Mouse (Mus musculus) induced T-regulatory cell, adult 2 months (primary cell): Measurements from ENCODE around the gene Mcl1.
A peak's percentile ranks its signal among the peaks of the same experiment; 100 is the strongest.
"Not testable (repeated sequence)": the region's sequence is repeated elsewhere in the genome, so short reads cannot be mapped to it uniquely, and the experiment has no call there.

Experiments used
- DNase-seq: peaks from one replicate; pipeline ENCODE4 v3.0.0-alpha.2; 2012; ENCODE audit warnings: low read depth

Mcl1 gene

DNA sequence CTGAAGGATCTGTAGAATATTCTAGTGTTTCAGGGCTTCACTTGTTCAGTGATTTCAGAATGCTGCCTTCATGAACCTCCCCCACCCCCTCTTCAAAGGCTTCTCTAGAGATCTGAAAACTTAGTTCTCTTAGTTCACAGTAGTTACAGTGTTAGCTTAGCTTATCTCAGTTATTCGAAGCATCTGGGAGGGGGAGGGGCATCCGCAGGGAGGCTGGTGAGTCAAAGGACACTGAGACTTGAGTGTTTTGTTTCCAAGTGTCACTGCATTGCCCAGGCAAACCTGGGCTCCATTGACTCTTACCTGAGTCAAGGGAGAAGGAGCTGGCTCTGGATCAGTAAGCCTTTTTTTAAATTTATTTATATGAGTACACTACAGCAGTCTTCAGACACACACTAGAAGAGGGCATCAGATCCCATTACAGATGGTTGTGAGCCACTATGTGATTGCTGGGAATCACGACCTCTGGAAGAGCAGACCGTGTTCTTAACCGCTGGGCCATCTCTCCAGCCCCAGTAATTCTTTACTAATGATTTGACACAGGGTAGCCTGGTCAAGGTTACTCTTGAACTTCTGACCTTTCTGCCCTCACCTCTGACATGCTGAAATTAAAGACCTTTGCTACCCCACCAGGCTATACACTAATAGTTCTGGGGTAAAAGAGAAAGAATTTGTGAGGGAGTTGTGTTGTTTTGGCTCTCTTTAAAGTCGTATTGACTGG is 7.7 kb downstream of the Mcl1 start:
- peak; percentile 91 for DNase-seq

DNA sequence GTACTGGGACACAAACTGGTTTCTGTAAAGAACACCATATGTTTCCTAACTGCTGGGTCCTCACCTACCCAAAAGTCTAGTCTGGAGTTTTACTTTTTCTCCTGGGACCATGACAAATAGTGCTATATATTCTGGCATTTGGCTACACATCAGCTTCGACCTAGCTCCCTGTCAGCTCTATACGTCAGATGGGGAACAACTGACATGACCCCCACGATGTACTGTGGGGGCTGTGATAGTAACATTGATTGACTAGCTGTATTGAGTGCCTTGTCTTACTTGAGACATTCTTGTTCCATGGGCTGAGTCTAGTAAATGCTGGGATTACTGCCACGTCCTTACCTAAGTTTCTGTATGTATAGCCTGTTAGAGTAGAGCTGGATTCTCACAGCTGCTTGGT is 8.9 kb downstream of the Mcl1 start:
- DNase-seq = peak; percentile 53

DNA sequence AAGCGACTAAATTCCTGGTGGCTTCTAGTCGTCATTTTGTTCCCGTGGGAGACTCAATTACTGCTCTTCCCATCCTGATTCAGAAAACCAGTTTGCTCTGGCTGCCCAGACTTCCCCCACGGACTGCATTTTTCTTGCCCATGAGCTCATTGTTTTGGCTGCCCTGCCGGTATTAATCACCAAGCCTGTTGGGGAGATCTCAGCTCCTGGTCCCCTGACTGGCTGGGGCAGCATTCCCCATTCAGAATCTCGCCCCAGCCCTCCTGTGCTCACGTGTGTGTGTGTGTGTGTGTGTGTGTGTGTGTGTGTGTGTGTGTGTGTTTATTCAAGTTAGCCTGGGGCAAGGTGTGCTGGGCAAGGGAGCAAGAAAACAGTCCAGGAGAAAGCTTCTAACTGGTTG is 9.4 kb downstream of the Mcl1 start:
- peak; percentile 58 for DNase-seq

DNA sequence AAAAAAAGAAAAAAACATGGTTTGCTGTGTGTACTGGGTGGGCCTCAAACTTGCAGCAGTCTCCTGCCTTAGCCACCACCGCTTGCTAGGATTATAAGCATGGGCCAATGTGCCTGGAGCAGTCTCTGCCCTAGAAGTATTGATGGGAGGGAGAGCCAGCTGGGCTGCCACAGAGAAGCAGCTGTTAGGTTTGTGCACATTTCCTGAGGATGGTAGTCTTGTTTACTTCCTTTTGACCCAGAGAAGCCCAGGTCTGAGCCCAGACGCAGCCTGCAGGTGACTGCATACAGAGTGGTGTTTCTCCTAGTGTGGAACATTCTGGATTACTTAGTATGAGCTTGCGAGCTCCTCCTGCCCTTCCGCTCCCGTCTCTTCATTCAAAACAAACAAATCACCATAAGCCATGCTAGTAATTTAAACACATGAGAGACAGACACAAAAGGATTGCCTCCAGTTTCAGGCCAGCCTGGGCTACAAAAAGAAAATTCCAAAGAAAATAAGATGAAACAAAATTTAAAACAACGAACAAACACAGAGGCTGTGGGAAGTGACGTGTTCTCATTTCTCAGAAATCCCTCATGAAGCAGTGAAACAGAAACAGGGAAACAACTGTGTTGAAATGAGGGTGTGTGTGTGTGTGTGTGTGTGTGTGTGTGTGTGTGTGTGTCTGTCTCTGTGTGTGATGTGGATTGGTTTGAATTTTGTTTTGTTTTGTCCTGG is 10.2 kb downstream of the Mcl1 start:
- peak; percentile 89 for DNase-seq

DNA sequence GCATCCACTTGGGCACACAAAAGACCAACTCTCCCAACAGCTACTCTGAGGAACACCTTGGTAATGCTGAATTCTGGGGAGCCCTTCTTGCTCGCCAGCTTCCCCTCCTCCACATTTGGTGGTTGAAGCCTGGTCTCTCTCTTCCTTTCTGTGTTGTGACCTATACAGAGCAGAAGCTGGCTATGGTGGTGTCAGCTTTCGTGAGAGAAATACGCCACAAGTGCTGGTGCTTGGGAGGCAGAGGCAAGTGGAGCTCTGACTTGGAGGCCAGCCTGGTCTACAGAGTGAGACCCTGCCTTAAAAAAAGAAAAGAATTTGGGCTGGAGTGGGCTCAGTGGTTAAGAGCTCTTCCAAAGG is 10.7 kb downstream of the Mcl1 start:
- DNase-seq = no peak

DNA sequence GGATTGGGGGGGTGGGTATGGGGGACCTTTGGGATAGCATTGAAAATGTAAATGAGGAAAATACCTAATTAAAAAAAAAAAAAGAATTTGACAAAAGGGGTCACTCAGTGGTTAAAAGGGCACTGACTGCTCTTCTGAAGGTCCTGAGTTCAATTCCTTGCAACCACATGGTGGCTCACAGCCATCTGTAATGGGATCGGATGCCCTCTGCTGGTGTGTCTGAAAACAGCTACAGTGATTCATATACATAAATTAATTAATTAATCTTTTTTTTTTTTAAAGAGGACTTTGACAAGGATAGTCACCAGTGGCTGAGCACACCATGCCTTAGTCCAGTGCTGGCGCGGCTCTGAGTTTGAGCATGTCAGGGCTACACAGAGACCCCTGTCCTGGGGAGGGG is 11.8 kb downstream of the Mcl1 start:
- DNase-seq = not testable (repeated sequence)

DNA sequence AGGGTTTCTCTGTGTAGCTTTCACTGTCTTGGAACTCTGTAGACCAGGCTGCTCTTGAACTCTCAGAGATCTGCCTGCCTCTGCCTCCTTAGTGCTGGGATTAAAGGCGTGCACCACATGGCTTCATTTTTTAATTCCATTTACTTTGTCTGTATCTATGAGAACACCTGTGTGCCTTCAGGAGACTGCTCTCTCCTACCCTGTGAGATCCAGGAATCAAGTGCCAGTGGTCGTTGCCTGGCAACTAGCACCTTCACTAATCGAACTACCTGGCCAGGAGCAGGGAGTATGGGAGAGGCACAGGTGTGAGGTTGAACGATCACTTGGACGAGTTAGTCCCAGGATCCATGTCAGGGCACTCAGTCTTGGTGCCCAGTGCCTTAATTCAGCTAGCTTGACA is 12.6 kb downstream of the Mcl1 start:
- no peak for DNase-seq

DNA sequence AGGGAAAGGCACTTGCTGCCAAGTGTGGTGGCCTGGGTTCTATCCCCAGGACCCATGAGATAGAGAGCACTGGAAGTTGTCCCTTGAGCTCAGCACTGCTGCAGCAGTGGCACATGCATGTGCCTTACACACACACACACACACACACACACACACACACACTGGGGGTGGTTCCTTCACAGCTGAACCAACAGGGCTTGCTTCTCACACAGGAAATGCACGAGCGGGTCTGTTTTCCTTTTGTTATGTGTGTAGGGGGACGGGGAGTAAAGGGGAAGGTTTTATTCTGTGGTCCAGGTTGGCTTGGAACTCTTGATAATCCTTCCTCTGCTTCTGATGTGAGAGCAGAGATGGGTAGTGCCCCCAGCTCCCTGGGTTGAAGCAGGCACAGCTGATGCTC is 13.9 kb downstream of the Mcl1 start:
- peak; percentile 90 for DNase-seq

DNA sequence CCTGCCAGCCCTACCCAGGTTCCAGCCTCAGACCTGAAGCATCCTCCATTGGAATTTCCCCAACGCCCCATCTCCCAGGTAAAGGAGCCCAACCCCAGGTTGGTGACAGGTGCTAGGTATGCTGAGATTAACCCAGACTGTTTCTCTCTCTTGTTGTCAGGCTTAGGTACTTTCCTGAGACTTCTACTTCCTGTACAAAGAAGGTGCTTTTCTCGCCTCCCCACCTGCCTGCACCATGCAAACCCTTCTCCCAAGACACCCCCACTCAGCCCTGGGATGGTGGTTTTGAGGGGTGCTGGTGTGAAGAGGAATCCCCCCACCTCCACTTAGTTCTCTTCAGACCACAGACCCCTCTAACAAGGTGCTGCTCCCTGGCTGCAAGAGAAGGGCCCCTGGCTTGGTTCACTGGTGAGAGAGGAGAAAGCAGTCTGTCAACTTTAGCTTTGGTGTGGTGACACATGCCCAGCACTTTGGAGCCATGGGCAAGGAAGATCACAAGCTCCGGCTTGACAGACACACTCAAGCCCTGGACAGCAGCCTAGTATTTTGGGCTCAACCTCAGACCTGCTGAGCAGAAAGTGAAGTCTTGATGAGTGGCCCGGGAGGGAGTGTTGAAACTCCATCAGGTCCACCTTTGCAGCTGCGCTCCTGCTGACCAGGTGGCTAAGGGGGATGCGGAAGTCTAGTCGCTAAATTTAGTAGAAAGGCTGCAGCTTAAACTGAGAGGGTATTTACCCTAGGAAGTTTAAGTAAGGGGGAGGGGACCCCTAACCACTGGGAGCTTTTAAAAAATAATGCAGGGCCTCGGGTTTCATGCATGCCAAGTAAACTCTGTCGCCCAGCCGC is 14.5 kb downstream of the Mcl1 start:
- DNase-seq = peak; percentile 93

DNA sequence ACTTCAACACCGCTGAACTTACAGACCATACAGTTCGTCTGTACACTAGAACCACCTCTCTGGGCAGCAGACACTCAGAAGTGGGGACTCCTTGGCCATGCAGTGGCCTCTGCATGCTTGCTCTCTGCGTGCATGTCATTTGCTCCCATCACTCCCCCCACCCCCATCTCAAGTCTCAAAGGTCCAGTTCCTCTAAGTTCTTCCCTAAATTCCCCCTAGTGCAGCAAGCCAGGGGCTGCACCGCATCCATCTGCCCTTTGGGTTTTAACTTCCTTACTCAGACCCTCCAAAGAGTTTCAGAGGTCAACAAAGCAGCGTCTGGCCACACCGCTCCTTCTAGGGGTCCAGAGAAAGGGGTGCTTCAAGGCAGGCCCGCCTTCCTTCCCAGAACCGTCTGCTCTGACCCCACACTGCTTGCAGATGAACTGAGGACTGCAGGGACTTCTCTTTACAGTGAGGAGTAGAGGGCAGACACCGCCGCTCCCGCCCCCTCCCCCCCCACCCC is 15.2 kb downstream of the Mcl1 start:
- no peak for DNase-seq

DNA sequence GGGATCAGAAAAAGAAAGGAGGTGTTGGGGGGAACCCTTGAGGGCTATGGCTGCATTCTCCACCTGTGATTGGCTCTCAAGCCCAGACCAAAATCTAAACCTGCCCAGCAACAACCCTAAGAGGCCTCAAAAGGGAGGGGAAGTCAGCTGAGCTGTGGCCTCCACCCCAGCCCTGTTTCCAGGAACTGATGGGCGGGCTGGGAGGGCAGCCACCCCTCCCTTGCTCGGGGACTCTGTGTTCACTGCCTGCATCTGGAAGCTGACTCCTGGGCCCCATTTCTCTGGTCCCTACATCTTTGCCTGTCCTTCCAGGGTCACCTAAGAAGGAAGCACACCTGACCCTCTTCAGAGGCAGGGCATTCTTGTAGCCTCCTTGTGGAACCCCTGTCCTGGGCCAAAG is 15.6 kb downstream of the Mcl1 start:
- DNase-seq = peak; percentile 96

DNA sequence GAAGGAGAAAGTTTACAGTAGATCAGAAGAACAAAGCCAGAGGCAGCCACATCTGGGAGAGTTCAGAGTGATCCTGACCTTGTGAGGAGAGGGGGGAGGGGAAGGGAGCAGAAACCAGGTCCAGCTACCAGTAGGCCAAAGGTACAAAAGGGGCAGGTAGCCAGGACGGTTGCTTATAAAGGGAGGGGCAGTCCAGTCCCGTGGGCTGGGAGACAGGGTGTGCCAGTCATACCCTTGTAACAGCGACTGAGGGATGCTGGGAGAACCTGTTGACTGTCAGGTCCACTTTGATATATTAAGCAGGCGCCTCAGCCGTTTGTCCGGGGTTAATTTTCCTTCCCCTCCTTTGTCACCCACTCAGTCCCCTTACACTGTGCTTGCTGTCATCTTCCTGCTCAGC is 16.2 kb downstream of the Mcl1 start:
- peak; percentile 72 for DNase-seq

DNA sequence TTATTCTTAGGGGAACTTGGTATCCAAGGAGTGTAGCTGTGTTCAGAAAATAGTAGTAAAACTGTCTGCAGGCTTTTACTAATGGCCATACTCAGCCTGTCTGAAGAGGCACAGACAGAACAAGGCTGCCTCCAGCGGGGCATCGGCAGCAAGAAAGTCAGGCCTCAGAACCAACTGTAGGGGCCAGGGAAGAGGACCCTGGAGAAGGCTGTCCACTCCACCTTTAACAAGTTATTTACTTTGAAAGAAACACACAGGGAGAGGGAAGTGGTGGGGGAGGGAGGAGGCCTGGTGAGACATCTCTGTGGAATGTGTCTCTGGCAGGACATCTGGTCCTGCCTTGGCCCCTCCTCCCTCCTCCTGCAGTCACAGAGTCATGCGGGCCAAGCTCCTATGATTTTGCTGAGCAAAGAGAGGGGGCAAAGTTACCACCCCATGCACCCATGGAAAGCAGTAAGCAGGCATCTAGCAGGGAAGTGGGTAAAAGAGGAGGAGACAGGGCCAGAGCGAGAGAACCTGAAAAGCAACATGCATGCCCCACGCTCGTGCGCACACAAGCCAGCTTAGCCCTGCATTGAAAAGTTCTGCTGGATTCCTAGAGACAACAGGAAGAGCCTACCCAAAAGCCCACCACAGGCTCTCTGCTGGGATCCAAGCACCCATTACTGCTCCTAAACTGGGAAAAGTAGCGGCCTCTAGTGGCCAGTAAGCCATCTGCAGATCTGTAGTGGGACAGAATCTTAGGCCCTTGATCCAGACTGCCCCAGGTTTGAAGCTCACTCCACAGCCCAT is 16.9 kb downstream of the Mcl1 start:
- DNase-seq = peak; percentile 85

DNA sequence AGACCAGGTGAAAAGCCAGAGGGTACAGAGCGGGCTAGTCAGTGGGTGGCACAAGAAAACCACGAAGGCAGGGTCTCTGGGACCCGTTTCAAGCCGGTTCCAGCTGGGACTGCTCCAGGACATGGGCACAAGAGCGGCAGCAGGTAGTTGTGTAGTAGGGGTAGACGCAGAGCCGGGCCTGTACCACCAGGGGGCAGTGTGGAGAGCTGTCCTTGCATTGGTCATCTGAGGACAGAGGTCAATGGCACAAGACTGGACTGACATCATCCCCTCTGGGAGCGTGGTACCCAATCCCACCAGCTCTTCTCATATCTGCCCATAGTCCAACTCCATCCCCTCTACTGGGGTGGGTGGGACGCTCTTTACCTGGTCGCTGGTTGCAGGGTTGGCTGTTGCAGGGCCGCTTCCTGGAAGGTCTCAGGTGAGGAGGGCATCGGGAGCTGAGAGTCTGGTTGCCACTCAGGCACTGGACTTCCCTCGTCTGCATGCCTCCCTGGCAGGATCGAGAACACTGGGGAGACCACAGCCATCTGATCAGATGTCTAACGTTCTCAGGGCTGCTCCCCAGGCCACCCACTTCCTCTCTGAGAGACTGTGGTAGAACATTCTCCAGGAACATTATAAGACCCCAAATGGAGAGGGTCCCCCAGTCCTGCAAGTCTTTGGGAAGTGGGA is 18.3 kb downstream of the Mcl1 start:
- peak; percentile 76 for DNase-seq

DNA sequence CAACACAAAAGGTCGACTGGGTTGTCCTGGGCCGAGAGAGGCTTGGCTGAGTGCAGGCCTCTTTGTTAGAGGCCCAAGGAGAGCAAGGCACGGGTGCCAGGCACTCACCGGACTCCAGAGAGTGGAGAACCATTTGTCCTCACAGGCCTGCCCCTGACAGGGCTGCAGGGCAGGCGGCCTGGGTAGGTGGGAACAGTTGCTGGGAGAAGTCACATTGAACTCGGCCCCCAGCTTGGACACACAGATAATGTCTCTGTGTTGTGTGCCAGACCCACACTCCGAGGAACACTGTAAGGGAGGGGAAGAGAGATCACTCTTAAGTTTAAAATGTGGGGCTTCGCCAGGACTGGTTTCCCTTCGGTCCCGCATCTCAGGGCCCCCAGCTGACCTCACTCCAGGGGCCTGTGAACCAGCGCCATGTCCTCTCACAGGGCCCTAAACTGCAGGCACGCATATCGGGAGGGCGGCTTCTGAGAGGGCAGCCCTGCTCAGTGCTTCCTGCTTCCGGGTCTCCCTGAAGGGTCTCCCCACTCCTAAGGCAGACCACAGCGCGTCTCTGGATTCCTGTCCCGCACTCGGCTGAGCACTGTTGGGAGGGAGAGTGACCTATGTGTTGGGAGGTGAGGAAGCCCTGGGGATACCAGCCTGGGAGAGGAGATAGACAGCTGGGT is 19.0 kb downstream of the Mcl1 start:
- peak; percentile 16 for DNase-seq

DNA sequence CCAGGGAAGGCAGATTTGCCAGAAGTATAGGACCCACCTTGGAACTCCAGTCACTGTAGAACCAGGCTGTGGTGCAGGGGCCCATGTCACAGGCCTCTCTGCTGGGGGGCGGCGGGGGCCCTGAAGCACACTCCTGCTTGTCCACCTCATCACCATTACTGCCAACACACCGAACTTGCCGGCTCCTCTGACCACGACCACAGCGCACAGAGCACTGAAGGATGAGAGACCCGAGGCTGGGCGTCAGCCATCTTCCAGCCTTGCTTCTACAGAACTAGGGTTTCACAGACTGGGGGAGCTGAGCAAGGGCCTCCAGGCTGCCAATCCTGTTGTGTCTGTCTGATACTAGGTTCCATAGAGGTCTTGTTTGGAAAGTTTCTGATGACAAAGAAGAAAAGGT is 21.0 kb downstream of the Mcl1 start:
- peak; percentile 14 for DNase-seq

DNA sequence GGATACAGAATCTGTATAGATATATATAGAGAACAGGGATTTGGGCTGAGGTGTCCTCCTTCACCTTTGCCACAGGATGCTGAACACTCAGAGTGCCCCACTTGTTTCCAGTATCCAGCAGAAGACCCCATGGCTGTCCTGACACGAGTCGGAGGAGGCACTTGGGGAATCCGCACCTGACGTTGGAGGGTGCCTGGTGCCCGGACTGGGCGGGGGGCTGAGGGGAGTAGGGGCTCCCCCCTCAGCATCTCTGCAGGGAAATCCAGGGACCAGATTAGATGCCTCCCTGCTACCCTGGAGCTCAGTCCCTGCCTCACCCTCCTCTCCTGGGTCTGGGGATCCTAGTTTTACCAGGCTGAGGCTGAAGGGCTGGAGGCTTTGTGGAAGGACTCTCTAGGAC is 22.1 kb downstream of the Mcl1 start:
- no peak for DNase-seq

DNA sequence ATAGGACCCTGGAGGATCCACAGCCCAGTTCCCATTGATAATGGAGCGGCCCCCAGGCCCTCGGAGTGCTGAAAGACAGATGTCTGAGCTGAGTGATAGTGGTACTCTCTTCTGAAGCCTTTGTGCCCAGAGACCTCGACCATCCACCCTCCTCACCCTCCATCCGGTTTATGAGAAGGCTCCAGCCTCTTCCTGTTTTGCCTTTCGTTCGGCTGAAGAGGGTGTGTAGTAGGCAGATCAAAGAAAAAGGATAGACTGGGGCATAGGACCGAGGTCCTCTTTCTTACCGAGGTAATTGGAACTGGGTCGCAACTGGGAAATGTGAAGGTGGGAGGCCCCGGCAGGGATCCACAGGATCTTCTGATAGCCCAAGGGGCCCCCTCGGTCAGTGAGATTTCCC is 22.8 kb downstream of the Mcl1 start:
- DNase-seq = peak; percentile 61

DNA sequence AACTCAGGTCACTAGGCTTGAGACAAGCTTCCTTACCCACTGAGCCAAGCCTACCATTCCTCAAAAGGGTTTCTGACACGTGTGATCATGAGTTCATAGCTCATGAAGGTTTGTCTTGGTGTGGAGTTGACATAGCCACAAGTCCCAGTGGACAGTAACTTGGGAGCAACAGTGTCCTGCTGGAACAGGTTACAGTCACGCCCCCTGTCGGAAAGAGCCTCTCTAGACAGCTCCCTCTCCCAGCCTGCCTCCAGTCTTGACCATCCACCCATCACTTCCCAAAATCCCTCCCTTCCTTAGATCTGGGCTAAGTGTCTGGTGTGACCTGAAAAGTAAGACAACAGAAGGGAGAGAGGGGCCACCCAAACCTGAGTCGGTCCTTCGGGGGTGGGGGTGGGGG is 24.3 kb downstream of the Mcl1 start:
- DNase-seq = peak; percentile 22

DNA sequence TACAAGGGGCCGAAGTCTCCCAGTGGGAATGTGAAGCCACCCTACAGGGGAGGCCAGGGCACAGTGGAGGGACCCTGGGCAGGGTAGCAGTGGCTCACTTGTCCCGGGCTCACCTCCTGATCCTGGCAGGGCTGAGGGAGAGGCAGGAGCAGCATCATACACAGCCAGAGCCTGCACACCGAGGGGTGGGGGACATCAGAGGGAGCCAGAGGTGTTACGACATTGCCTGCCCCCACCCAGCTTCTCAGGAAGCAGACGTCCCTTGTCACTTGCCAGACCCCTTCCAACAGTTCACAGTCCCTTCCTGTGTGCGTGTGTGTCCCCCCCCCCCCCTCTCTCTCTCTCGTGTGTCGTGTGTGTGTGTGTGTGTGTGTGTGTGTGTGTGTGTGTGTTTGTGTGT is 26.3 kb downstream of the Mcl1 start:
- peak; percentile 16 for DNase-seq

DNA sequence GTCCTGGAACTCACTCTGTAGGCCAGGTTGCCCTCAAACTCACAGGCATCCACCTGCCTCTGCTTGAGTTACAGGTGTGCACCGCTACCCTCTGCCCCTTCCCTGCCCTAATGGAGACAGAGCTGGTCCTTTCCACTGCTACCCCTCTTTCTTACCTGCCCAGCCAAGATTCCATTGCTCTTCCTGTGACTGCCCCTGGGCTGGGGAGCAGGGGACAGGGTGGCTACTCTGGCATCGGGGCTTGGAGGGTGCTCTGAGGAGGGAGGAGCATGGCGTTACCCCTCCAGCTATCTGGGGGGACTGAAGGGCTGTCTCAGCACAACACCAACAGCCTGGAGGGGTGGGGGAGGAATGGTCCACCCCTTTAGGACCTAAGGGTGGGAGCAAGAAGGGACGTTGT is 26.7 kb downstream of the Mcl1 start:
- no peak for DNase-seq
